Mouse (Mus musculus): ENCODE results near the gene Kcnab2. TPM values are rescaled to one million over a fixed set of nuclear protein-coding genes. Genes with fewer than 3 reads are reported as not detected.

The Kcnab2 gene
- polyA plus RNA-seq, 1 experiment from 2014 or later, result 16.6 TPM

DNA sequence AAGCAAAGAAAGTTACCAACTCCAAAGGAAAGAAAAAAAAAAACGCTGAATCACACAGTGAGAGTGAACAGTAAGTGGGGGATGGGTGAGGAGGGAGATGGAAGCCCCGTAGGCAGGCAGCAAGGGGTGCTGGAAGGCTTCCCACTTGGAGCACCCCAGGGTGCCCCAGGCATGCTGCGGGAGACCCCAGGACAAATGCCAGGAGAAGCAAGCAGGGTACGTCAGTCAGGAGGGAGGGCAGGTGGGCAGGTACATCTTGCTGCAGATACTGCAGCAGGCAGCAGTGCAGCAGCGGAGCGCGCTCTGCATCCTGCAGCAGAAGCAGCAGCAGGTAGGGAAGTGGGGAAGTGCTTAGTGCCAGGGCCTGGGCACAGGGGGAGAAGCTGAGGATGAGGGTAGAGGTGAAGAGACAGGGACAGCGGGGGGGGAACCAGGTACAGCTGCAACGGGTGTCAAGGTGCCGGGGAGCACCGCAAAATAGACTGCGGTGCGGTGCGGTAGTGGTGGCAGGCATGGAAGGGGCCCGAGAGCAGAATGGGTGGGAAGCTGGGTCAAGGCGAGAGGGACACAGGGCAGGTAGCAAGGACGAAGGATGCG is 1.1 kb downstream of the Kcnab2 start, which contains the start of gene Nphp4:
Gene Nphp4 (plus strand): TSS at position 280 of the 597 bp plus-strand sequence.
- WGBS, result 2% methylated on average over 18 of the region's 18 CpGs
- Histone ChIP-seq H3K4me1 (peaks cover 24% of the 10 kb centered on the region), H3K4me3 (replicated peaks) (peak within 1 kb of the TSS; percentile 59), H3K36me3 (replicated peaks) (peaks cover 11% of the 10 kb centered on the region), H3K9me3 (peaks cover 13% of the 10 kb centered on the region), H3K27me3 (peaks cover 22% of the 10 kb centered on the region), H3K4me2 (peak within 1 kb of the TSS; percentile 92), H3K27ac (0 out of 2 replicates have a peak within 1 kb of the TSS, but pooled peaks have one; percentile 82), H3K9ac (peak within 1 kb of the TSS; percentile 79)
- no peak for ATAC-seq (ENCODE audit: low FRiP score)

DNA sequence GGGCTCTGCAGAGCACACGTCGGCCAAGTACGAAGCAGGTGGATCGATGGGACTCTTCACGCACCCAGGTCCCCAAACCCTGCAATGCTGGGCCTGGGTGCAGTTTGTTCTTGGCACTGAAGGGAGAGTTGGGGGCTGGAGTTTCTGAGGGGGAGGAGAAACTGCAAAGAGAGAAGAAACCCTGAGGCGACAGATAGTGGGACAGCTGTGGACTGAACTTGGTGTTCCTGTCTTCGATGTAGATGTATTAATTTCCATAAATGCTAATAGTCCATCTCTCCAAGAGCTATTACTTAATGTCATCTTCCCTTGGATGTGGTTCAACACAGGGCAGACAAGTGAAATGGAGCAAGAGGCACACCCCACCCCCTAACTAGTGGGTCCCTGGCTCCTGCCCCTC is 1.7 kb downstream of the Kcnab2 start:
- no peak overlapping the region; the same call in 1 of the 2 replicates for H3K4me3 ChIP-seq (replicated peaks)
- WGBS, result 83% methylated on average over 7 of the region's 7 CpGs

DNA sequence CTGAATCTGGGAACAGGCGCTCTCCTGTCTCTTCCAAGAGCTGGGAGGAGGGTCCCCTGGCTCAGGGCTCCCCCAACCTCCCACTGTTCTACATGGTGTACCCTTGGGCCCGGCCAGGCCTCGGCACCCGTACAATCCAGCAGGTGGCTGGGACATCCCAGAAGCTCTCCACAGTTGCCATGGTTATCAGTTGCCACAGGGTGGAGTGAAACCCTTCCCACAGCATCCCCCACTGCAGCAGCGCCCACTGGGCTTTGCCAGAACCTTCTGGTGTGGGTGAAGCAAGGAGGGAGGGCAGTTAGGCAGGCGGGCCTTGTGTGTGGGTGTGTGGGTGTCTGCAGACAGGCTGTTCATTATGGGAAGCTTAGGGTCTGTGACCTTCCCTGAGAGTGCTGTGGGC is 9.7 kb downstream of the Kcnab2 start:
- no peak overlapping the region for H3K4me2 ChIP-seq
- no peak overlapping the region for H3K4me3 ChIP-seq (replicated peaks)
- H3K9ac ChIP-seq, result no peak overlapping the region
- peaks cover 13% of the 10 kb centered on the region for H3K9me3 ChIP-seq
- ATAC-seq (ENCODE audit: low FRiP score), result no peak
- H3K27ac ChIP-seq, result no peak overlapping the region
- no peaks in the 10 kb centered on the region for H3K27me3 ChIP-seq
- 97% methylated on average over 6 of the region's 6 CpGs for WGBS
- peaks cover 10% of the 10 kb centered on the region for H3K36me3 ChIP-seq (replicated peaks)
- peaks cover 23% of the 10 kb centered on the region for H3K4me1 ChIP-seq

More for the DNA sequence above, 1.7 kb downstream of the Kcnab2 start:
- Histone ChIP-seq H3K9ac (no peak overlapping the region), H3K27me3 (peaks cover 22% of the 10 kb centered on the region), H3K4me2 (peak overlapping the region; percentile 92), H3K9me3 (peaks cover 13% of the 10 kb centered on the region), H3K27ac (no peak overlapping the region), H3K36me3 (replicated peaks) (peaks cover 11% of the 10 kb centered on the region), H3K4me1 (peaks cover 24% of the 10 kb centered on the region)
- no peak for ATAC-seq (ENCODE audit: low FRiP score)

DNA sequence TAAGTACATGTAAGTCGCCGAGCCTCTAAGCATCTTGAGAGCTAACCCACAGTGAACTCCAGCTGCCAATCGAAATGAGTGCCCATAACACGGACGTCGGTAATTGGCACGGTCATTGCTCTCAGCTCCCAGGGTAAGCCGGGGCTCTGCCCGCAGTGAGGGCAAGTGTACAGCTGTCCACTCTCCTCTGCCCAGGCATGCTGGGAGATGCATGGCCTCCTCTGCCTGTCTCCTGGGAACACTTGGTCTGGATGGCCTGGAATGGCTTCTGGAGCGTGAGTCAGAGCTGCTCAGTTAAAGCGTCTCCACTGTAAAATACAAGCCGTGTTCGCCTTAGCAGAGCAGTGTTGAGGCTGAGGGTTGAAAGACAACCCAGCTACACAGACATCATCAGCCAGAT is 11.1 kb downstream of the Kcnab2 start:
- no peak overlapping the region for H3K27ac ChIP-seq

DNA sequence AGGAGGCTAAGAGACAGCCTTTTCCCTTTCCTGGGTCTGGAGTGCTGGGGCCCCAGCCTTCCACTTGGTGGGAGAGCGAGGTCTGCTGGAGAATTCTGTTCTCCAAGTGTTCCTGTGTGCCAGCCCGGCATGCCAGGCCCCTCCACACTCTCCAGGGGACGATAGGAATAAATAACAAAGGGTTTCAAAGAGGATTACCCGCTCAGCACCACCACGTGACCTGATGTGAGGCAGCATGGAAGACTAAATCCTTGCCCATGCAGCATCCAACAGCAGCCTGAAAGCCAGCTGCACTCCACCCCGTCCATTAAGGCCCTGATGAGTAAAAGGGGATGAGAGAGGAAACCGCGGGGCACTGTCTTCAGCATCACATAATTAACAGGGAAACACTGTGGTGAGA is 12.6 kb downstream of the Kcnab2 start:
- Histone ChIP-seq H3K36me3 (replicated peaks) (no peaks in the 10 kb centered on the region), H3K4me3 (replicated peaks) (no peak overlapping the region), H3K4me2 (peak overlapping the region; percentile 11; the same call in 1 of the 2 replicates), H3K9me3 (no peaks in the 10 kb centered on the region), H3K27me3 (no peaks in the 10 kb centered on the region), H3K4me1 (peaks cover 23% of the 10 kb centered on the region), H3K27ac (peak overlapping the region; percentile 75), H3K9ac (peak overlapping the region; percentile 0; the same call in 1 of the 2 replicates)
- WGBS, result 7% methylated on average over 8 of the region's 8 CpGs
- peak; percentile 72; the same call in 1 of the 2 replicates for ATAC-seq (ENCODE audit: low FRiP score)

More for the DNA sequence above, 11.1 kb downstream of the Kcnab2 start:
- no peak overlapping the region for H3K4me2 ChIP-seq
- no peaks in the 10 kb centered on the region for H3K27me3 ChIP-seq
- no peak for ATAC-seq (ENCODE audit: low FRiP score)
- WGBS, result 89% methylated on average over 13 of the region's 13 CpGs
- H3K4me1 ChIP-seq, result peaks cover 23% of the 10 kb centered on the region
- 0 out of 2 replicates have a peak, but pooled peaks cover under 1% of the 10 kb centered on the region for H3K9me3 ChIP-seq
- H3K4me3 ChIP-seq (replicated peaks), result no peak overlapping the region
- H3K36me3 ChIP-seq (replicated peaks), result no peaks in the 10 kb centered on the region
- no peak overlapping the region for H3K9ac ChIP-seq

DNA sequence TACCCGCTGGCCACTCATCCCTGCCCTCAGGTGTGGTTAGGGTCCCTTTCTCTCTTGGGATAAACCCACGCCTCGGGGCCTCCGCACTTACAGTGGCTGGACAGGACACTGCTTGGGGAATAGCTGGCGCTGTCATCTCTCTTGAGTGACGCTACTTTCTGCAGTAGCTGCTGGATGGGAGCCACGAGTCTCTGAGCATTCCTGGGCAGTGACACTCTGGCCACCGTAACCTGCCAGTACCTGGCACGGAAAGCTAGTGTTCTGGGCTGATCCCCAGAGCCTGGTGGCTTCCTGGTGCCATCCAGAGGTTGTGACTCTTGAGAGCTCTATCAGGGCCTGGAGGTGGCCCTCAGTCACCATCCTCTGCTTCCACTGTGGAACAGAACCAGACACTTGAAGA is 14.5 kb downstream of the Kcnab2 start:
- WGBS, result 89% methylated on average over 9 of the region's 9 CpGs
- no peak overlapping the region for H3K9ac ChIP-seq
- no peak overlapping the region for H3K4me3 ChIP-seq (replicated peaks)
- H3K9me3 ChIP-seq, result no peaks in the 10 kb centered on the region
- peaks cover 23% of the 10 kb centered on the region for H3K4me1 ChIP-seq
- H3K36me3 ChIP-seq (replicated peaks), result no peaks in the 10 kb centered on the region
- no peak for ATAC-seq (ENCODE audit: low FRiP score)
- no peak overlapping the region for H3K4me2 ChIP-seq
- no peaks in the 10 kb centered on the region for H3K27me3 ChIP-seq
- H3K27ac ChIP-seq, result no peak overlapping the region

DNA sequence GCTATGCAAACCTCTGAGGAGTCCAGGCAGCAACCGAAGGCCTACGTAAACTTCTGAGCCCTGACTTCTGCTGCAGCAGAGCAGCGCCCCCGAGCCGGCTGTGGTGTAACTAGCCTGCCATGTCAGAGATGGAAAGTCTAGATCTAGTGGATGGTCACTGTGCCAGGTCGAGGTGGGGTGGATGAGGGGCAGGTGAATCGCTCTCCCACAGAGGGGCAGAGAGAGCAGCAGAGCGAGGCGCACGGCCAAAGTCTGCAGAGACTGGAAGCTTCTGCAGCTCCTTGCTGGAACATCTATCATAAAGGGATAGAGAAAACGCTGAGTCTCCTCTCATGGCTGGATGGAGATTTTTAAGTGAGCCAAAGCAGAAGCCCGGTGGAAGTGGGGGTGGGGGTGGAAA is 15.2 kb downstream of the Kcnab2 start:
- Histone ChIP-seq H3K4me3 (replicated peaks) (no peak overlapping the region), H3K27me3 (no peaks in the 10 kb centered on the region), H3K36me3 (replicated peaks) (no peaks in the 10 kb centered on the region), H3K9ac (no peak overlapping the region), H3K27ac (no peak overlapping the region), H3K9me3 (no peaks in the 10 kb centered on the region), H3K4me1 (peaks cover 20% of the 10 kb centered on the region), H3K4me2 (no peak overlapping the region)
- WGBS, result 90% methylated on average over 12 of the region's 12 CpGs
- no peak for ATAC-seq (ENCODE audit: low FRiP score)

DNA sequence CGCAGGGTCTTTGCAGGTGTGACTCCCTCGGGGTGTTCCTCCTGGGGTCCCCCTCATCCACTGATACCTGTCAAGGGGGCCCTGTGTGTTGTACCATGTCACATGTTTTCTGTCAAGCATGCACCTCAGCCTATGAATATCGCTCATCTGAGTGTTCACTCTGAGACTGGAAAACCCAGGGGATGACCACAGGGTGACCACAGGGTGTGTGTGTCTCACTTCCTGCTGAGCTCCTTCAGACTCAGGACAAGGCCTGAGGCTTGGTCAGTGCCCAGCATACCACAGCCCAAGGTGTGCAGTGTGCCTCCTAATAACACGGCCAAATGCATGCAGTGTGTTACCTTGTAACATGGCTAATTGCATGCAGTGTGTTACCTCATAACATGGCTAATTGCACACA is 20.0 kb downstream of the Kcnab2 start:
- 97% methylated on average over 4 of the region's 4 CpGs for WGBS
- H3K4me1 ChIP-seq, result peaks cover 13% of the 10 kb centered on the region
- H3K9me3 ChIP-seq, result no peaks in the 10 kb centered on the region
- no peak overlapping the region for H3K4me3 ChIP-seq (replicated peaks)
- H3K36me3 ChIP-seq (replicated peaks), result no peaks in the 10 kb centered on the region
- H3K9ac ChIP-seq, result no peak overlapping the region
- H3K4me2 ChIP-seq, result no peak overlapping the region
- H3K27me3 ChIP-seq, result no peaks in the 10 kb centered on the region
- no peak overlapping the region for H3K27ac ChIP-seq
- no peak for ATAC-seq (ENCODE audit: low FRiP score)

DNA sequence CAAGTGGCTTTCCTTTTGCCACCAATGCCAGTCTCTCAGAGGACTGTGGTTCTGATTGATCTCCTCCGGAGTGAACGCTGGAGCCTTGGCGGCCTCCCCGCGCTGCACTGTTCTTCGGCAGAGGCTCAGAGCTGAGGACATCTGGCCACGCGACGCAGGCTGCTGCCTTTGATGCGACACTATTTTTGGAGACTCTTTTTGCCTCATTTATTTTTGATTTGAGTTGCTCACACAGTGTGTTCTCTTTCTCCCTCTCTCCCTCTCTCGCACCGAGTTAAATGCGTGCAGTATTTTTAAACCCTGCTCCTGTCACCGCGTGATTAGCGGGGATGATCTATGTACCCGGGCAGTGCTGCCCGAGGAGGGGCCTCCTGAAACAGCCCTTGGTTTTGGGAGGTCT is 21.1 kb downstream of the Kcnab2 start:
- no peak overlapping the region for H3K27ac ChIP-seq
- no peaks in the 10 kb centered on the region for H3K27me3 ChIP-seq
- H3K4me1 ChIP-seq, result peaks cover 13% of the 10 kb centered on the region
- no peaks in the 10 kb centered on the region for H3K9me3 ChIP-seq
- no peak for ATAC-seq (ENCODE audit: low FRiP score)
- no peak overlapping the region for H3K4me3 ChIP-seq (replicated peaks)
- no peak overlapping the region for H3K4me2 ChIP-seq
- H3K9ac ChIP-seq, result no peak overlapping the region
- WGBS, result 88% methylated on average over 18 of the region's 18 CpGs
- H3K36me3 ChIP-seq (replicated peaks), result no peaks in the 10 kb centered on the region

DNA sequence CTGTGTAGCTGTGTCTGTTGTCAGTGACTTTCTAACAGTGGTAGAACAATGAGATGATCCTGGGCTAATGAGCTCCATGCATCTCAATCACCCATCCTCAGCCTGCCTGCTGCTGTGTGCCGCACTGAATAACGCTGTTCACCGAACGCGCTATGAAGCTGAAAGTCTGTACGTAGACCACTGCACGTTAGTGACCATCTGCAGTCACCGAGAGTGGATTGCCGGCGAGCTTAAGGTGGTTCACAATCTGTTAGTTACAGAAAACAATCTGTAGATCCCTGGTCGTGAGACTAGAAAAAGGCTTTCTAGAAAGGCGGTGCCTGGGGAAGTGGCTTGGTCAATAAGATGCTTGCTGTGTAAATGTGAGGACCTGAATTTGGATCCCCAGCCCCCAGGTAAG is 23.5 kb downstream of the Kcnab2 start:
- H3K27ac ChIP-seq, result no peak overlapping the region
- 86% methylated on average over 12 of the region's 12 CpGs for WGBS
- H3K27me3 ChIP-seq, result no peaks in the 10 kb centered on the region
- no peak overlapping the region for H3K9ac ChIP-seq
- H3K36me3 ChIP-seq (replicated peaks), result no peaks in the 10 kb centered on the region
- H3K4me1 ChIP-seq, result peaks cover 13% of the 10 kb centered on the region
- no peak overlapping the region for H3K4me2 ChIP-seq
- ATAC-seq (ENCODE audit: low FRiP score), result no peak
- no peaks in the 10 kb centered on the region for H3K9me3 ChIP-seq
- no peak overlapping the region for H3K4me3 ChIP-seq (replicated peaks)

DNA sequence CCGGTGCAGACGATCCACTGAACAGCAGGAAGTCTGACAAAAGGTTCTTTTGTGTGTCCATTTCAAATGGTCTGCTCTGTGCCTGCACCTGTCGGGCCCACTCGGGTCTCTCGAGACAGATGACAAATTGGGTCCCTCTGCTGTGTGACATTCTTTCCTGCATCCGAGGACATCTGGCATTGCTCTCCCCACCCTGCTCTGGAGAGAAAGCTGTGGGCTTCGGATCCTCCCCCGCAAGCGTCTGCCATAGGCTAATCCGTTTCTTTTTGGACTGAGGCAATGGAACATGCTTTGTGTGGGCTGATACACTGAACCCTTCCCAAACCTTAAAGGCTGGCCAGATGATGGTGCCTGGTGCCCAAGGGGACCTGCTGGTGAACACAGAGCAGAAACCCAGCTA is 24.6 kb downstream of the Kcnab2 start:
- H3K4me2 ChIP-seq, result no peak overlapping the region
- H3K27ac ChIP-seq, result 0 out of 2 replicates have a peak overlapping the region, but pooled peaks have one; percentile 31
- ATAC-seq (ENCODE audit: low FRiP score), result no peak
- H3K27me3 ChIP-seq, result no peaks in the 10 kb centered on the region
- no peak overlapping the region for H3K9ac ChIP-seq
- H3K9me3 ChIP-seq, result no peaks in the 10 kb centered on the region
- H3K36me3 ChIP-seq (replicated peaks), result no peaks in the 10 kb centered on the region
- no peak overlapping the region for H3K4me3 ChIP-seq (replicated peaks)
- peaks cover 13% of the 10 kb centered on the region for H3K4me1 ChIP-seq
- 47% methylated on average over 10 of the region's 10 CpGs for WGBS

DNA sequence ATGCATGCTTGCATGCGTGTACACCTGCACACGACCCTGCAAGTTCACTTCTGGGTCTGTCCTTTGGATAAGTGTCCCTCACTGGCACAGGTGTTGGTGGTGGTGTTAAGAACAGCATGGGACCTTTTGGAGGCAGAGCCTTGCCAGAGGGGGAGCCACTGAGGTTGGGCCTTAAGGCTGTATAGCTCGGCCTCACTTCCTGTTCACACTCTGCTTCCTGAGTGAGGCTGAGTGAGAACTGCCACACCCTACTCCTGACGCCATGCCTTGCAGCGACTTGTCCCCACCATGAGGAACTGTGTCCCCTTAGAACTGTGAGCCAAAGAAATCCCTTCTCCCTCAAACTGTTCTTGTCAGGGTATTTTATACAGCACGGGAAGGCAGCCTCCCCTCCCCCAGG is 26.3 kb downstream of the Kcnab2 start:
- 91% methylated on average over 6 of the region's 6 CpGs for WGBS
- no peak for ATAC-seq (ENCODE audit: low FRiP score)
- peaks cover 9% of the 10 kb centered on the region for H3K4me1 ChIP-seq
- H3K9me3 ChIP-seq, result no peaks in the 10 kb centered on the region
- no peaks in the 10 kb centered on the region for H3K36me3 ChIP-seq (replicated peaks)
- no peak overlapping the region for H3K27ac ChIP-seq
- H3K4me2 ChIP-seq, result no peak overlapping the region
- no peak overlapping the region for H3K4me3 ChIP-seq (replicated peaks)
- no peaks in the 10 kb centered on the region for H3K27me3 ChIP-seq
- H3K9ac ChIP-seq, result no peak overlapping the region

DNA sequence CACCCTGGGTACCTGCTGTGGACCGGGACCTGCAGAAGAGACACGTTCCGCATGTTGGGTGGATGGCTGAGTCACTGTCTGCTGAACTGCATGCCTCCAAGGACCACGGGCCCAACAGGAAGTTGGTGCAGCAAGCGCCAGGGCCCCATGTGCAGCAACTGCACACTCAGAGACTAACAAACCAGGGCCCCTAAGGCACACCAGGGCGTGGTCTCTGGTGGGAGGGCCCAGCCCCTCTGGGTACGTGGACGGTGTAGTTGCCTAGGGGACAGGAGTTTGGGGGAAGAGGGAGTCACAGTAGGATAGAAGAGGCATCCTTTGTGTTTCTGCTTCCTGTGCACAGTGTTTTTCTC is 29.0 kb downstream of the Kcnab2 start:
- Histone ChIP-seq H3K27me3 (no peaks in the 10 kb centered on the region), H3K4me3 (replicated peaks) (no peak overlapping the region), H3K4me1 (peaks cover 15% of the 10 kb centered on the region), H3K9me3 (no peaks in the 10 kb centered on the region), H3K36me3 (replicated peaks) (no peaks in the 10 kb centered on the region), H3K27ac (no peak overlapping the region), H3K9ac (no peak overlapping the region), H3K4me2 (no peak overlapping the region)
- ATAC-seq (ENCODE audit: low FRiP score), result no peak
- WGBS, result 68% methylated on average over 8 of the region's 8 CpGs
